Mouse (Mus musculus): ENCODE measurements around the gene C1qtnf12.
A peak's percentile ranks its signal among the peaks of the same experiment; 100 is the strongest.

The C1qtnf12 gene

GRCm38 (mm10) chr4:155962167-155962971 is at the start of gene C1qtnf12:
Gene C1qtnf12 (plus strand): TSS chr4:155962318.
- no peak for DNase-seq (ENCODE audit: low spot score)

- DNase-seq (ENCODE audit: low spot score): no peak
Measured at GRCm38 (mm10) chr4:155932031-155932430, 30.1 kb upstream of the C1qtnf12 start.

- no peak for DNase-seq (ENCODE audit: low spot score)
Measured at GRCm38 (mm10) chr4:155943049-155943452, 19.1 kb upstream of the C1qtnf12 start.

- peak; percentile 91 for DNase-seq (ENCODE audit: low spot score)
Measured at GRCm38 (mm10) chr4:155943534-155944249, 18.4 kb upstream of the C1qtnf12 start, which contains the start of gene Ube2j2. Gene Ube2j2 (plus strand): TSS chr4:155943831.

GRCm38 (mm10) chr4:155944271-155944670 is 17.8 kb upstream of the C1qtnf12 start:
- peak; percentile 14 for DNase-seq (ENCODE audit: low spot score)

- no peak for DNase-seq (ENCODE audit: low spot score)
Measured at GRCm38 (mm10) chr4:155947094-155947493, 15.0 kb upstream of the C1qtnf12 start.

DNA sequence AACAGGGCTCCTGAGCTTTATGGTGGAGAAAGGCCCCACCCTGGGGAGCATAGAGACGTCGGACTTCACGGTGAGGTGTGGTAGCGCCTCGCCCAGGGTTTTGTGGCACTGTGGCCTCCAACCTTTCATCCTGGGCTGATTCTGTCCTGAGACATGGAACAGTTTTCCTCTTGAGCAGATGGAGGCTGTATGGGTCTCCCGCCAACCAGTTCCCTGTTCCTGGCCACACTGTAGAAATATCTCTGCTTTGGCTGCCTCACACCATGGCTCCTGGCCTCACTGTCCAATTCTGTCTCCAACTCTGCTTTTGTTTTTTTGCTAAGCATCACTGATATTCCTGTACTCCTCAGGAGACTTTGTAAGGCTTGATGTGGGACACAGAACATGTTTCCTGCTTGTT is 6.6 kb upstream of the C1qtnf12 start:
- no peak for DNase-seq (ENCODE audit: low spot score)

DNA sequence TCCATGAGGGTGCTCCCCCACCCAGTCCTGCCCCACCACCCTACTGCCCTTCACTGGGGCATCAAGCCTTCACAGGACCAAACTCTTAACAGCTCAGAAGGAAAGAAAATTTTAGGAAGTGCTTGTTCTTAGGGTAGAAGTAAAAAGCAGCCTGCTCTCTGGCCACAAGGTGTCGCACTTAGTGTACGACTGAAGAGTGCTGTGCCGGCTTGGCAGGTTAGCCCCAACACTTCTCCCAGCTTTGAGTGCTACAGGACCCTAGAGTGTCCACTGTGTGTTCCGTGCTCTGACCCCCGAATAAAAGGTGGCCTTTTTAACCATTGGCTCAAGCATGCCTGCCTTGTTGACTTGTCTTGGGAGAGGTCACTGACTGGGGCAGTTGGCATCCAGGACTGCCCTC is 2.8 kb upstream of the C1qtnf12 start:
- DNase-seq (ENCODE audit: low spot score): peak; percentile 75

GRCm38 (mm10) chr4:155963106-155963505 is 988 bp downstream of the C1qtnf12 start:
- no peak for DNase-seq (ENCODE audit: low spot score)

- DNase-seq (ENCODE audit: low spot score): no peak
Measured at GRCm38 (mm10) chr4:155964396-155964795, 2.3 kb downstream of the C1qtnf12 start.

- no peak for DNase-seq (ENCODE audit: low spot score)
Measured at GRCm38 (mm10) chr4:155969043-155969653, 7.0 kb downstream of the C1qtnf12 start.

GRCm38 (mm10) chr4:155970286-155970685 is 8.2 kb downstream of the C1qtnf12 start:
- no peak for DNase-seq (ENCODE audit: low spot score)

GRCm38 (mm10) chr4:155972651-155973050 is 10.5 kb downstream of the C1qtnf12 start:
- no peak for DNase-seq (ENCODE audit: low spot score)

- no peak for DNase-seq (ENCODE audit: low spot score)
Measured at GRCm38 (mm10) chr4:155973239-155973638, 11.1 kb downstream of the C1qtnf12 start.

DNA sequence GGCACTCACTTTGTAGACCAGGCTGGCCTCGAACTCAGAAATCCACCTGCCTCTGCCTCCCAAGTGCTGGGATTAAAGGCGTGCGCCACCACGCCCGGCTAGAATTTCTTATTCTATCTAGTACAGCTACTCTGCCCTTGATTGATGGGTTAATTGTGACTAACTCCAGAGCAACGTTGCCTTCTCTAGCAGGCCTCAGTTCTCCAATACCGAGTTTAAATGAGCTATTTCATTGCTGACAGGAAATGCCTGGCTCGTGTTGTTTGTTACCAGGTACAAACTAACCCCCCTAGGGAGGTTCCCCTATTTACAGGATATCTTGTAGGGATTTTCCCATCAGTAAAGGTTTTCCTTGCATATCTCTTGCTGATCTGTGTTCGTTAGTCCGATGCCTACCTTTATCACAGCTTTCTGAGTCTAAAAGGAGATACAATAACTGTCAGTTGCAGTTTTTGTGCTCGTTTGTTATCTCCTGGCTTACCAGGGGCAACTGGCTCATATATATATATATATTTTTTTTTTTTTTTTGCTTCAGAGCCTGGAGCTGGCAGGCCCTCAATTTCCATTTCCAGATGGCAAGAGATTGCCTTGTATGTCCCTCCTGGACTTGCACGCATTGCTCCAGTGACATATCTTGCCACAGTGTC is 19.4 kb downstream of the C1qtnf12 start:
- DNase-seq (ENCODE audit: low spot score): no peak

DNA sequence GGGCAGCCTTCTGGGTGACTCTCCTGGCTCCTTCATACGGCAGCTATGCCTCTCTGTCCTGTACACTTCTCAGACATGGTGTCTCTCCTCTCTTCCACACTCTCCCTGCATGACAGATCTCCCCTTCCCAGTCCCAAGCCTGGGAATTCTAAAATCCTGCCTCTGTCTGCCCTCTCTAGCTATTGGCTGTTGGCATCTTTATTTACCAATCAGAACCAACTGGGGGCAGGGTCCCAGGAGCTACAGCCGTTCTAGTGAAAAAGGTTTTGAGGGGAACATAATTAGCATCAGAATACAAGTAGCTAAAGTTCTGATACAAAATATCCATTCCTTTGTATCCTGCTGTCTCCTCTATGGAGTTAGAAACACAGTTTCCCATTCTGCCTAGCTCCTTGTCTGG is 21.7 kb downstream of the C1qtnf12 start:
- no peak for DNase-seq (ENCODE audit: low spot score)

DNA sequence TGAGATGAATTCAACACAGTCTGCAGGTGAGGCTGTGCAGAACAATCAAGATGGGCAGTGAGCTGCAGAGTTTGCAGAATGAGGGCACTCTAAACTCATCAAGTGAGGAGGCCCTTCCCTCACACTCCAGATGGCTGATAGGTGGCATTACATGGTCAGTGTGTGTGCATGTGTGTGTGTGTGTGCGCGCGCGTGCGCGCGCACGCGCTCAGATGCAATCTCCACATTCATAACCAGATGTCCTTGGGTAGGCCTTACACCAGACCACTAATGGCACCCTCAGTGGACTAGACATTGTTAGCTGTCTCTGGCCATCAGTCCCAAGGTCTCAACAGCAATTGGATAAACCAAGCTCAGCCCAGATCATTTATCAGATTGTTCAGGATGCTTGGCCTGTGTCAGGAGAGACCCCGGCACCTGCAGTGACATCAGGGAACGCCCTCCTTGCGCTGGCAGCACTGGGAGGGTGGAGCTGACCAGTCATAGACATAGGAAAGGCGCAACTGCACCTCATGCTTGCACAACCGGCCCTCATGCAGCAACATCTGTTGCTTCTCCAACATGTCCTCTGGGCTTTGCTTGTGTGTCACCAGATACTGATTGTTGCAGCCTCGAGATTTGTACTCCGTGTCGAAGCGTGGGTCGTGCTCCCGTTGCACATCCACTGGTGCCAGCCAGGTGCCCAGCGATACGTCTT is 29.2 kb downstream of the C1qtnf12 start:
- no peak for DNase-seq (ENCODE audit: low spot score)

DNA sequence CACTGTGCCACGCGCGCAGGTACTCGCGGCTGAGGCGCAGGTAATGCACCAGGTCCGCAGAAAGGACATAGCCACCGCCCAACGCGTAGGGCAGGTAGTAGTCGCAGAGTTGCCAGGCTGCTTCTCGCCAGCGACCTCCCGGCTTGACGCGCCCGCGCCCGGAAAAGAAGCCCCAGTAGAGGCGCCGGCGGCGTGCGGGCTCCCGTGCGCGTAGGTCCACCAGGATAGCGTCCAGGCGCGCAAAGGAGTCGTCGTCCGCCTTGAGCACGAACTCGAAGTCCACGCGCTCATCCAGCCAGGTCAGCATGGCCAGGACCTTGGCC is 29.8 kb downstream of the C1qtnf12 start:
- no peak for DNase-seq (ENCODE audit: low spot score)

DNA sequence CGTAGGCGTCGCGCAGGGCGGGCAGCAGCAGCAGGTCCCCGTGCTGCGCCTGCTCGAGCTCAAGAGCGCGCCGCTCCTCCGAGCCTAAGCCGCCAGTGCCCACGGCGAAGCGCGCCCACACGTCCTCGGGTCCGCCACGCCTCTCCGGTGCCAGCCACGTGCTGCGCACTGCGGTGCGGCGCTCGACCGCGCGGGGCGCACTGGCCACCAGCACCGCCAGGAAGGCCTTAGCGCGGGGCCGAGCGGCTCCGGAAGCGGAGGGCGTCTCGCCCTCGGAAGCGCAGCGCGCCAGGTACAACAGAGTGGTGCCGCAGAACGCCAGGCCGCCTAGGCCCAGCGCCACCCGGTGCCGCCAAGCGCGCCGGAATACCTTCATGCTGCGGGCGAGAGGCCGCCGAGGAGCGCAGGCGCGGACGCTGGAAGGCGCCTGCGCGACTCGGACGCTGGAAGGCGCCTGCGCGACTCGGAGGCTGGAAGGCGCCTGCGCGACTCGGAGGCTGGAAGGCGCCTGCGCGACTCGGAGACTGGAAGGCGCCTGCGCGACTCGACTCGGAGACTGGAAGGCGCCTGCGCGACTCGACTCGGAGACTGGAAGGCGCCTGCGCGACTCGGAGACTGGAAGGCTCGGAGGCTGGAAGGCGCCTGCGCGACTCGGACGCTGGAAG is 30.3 kb downstream of the C1qtnf12 start, which contains the start of the genes B3galt6 and Sdf4:
B3galt6 (minus strand) TSS at position 409 of the 665 bp plus-strand sequence.
Sdf4 (plus strand) TSS at position 632 of the 665 bp plus-strand sequence.
- peak; percentile 88 for DNase-seq (ENCODE audit: low spot score)

DNA sequence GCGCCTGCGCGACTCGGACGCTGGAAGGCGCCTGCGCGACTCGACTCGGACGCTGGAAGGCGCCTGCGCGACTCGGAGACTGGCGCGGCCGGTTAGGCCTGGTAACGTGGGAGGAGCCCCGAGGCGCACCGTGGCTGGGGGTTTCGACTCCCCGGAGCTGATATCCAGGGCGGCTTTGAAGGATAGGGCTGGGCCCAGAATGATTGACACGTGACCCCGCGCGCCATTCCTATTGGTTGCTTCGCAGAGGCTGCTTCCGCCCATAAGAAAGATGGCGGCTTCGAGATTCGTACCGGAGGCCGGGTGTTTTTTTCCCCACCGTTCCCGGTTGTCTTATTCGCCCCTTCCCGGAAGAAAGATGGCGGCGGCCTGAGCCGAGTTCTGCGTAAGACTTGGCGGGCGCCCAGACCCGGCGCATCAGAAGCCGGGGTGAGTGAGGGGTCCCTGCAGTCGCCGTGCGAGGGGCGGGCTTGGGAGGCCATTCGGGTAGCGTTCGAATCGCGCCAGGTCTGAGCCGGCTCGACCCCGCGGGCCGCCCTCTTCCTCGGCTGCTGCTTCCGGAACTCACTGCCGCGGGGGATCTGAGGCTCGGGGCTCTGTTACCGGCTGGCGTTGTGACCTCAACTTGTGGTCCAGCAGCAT is 30.9 kb downstream of the C1qtnf12 start:
- DNase-seq (ENCODE audit: low spot score): peak; percentile 94

DNA sequence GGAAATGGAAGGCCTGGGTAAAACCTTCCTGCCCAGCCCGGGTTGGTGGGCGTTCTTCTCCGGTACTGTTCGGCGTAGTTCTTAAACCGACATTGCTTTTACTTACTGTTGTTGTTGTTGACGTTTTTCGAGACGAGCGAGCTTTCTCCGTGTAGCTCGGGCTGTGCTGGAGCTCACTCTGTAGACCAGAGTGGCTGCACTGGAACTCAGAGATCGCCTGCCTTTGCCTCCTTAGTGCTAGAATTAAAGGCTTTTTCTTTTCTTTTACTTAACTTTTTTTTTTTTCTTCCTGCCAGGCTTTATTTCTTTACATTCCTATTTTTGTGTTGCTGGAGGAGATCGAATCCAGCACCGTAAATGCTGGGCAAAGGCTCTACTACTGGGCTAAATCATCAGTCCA is 31.5 kb downstream of the C1qtnf12 start:
- no peak for DNase-seq (ENCODE audit: low spot score)
